Mouse (Mus musculus) CH12.LX (cell line): ENCODE measurements around the gene Selplg.

Source experiments
- CHD2 ChIP-seq: IDR thresholded peaks from 2 replicates; pipeline ENCODE4 v1.6.1; 2011; ENCODE audit warnings: low read length, improper control_type of control experiment
- CTCF ChIP-seq, 2 experiments: IDR thresholded peaks in 1 of 2; conservative IDR thresholded peaks in 1 of 2; 2 replicates each; pipeline ENCODE4 v1.5.1; 2011 to 2012; ENCODE audit warnings: low read depth in 2 of 2, low read length in 2 of 2, improper control_type of control experiment in 1 of 2, inconsistent platforms in 1 of 2, mild to moderate bottlenecking in 1 of 2, moderate library complexity in 1 of 2
- ETS1 ChIP-seq: conservative IDR thresholded peaks from 2 replicates; pipeline ENCODE4 v1.6.1; 2012; ENCODE audit warnings: low read depth, mild to moderate bottlenecking, inconsistent platforms, low read length, improper control_type of control experiment, moderate library complexity
- HCFC1 ChIP-seq: IDR thresholded peaks from 2 replicates; pipeline ENCODE4 v1.6.1; 2012; ENCODE audit warnings: low read depth, mild to moderate bottlenecking, inconsistent platforms, low read length, improper control_type of control experiment
- MAFK ChIP-seq: IDR thresholded peaks from 2 replicates; pipeline ENCODE4 v1.6.1; 2011; ENCODE audit warnings: low read length, improper control_type of control experiment; ENCODE audit not compliant: insufficient replicate concordance
- POLR2AphosphoS2 ChIP-seq: IDR thresholded peaks from 2 replicates; pipeline ENCODE4 v1.6.1; 2011; ENCODE audit warnings: low read depth, low read length, improper control_type of control experiment
- SIN3A ChIP-seq: IDR thresholded peaks from 2 replicates; pipeline ENCODE4 v1.6.1; 2012; ENCODE audit warnings: low read length, improper control_type of control experiment, inconsistent platforms
- SMC3 ChIP-seq: IDR thresholded peaks from 2 replicates; pipeline ENCODE4 v1.6.1; 2011; ENCODE audit warnings: low read depth, low read length, improper control_type of control experiment
- USF1 ChIP-seq: IDR thresholded peaks from 2 replicates; pipeline ENCODE4 v1.6.1; 2014; ENCODE audit warnings: low read depth, mild to moderate bottlenecking, inconsistent platforms, low read length, improper control_type of control experiment
- ZC3H11A ChIP-seq: IDR thresholded peaks from 2 replicates; pipeline ENCODE4 v1.6.1; 2012; ENCODE audit warnings: low read depth, mild to moderate bottlenecking, inconsistent platforms, low read length, improper control_type of control experiment

DNA sequence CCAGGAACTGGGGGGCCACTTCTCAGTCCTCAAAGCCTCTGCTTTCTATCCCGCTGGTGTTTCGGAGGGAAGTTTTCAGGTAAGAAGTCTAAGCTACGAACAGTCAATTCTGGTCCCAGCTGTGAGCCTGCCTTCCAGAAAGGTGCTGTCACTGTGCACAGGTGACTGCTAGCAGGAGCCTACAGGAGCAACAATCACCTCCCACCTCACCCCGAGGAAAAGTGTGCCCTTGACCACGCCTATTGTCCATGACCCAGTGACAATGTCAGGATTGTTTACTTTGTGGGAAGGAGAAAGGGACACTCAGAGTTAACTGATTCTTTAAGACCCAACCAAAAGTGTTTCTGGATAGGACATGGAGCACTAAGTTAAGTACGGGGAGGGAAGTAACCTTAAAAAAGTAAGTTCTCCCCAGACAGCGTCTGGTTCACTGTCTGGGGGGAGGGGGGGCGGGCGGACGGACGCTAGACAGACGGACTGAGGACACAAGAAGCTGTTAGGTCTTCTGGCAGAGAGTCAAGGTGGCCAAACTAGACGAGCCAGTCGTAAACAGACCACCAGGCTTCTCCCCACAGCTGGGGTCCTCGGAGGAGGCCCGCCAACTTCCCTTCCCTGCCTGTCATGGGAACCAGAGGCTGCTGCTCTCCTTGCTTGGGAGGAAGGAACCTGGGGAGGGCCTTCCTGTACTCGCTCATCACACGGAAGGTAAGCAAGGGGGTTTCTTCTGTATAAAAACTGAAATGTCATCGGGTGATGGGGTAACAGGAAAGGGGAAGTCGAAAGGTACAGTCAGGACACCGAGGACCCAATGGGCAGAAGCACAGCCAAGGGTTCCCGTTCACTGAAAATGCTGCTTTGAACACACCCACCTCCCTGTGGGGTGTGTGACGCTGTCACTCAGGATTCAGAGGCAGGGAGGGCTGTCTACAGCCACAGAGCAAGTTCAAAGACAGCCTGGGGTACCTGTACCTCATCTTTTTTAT lies 9.1 kb upstream of the Selplg start:
- no peak for TF ChIP-seq SMC3
- TF ChIP-seq CTCF (conservative IDR thresholded peaks at IDR 0.05 in 1 of 2, IDR thresholded peaks at IDR 0.05 in 1 of 2; ENCODE audit: low read depth in 2 of 2, low read length in 2 of 2), result no peak
- TF ChIP-seq USF1, result no peak
- no peak for TF ChIP-seq MAFK
- TF ChIP-seq ETS1, result no peak
- TF ChIP-seq POLR2AphosphoS2, result no peak
- TF ChIP-seq SIN3A, result no peak
- no peak for TF ChIP-seq HCFC1
- no peak for TF ChIP-seq ZC3H11A
- TF ChIP-seq CHD2, result no peak
